Mouse (Mus musculus): ENCODE results near the gene Uap1. TPM values are rescaled to one million over a fixed set of nuclear protein-coding genes. Genes with fewer than 3 reads are reported as not detected.

Uap1 gene
- polyA plus RNA-seq, 1 experiment from 2014 or later = 67.0 TPM

DNA sequence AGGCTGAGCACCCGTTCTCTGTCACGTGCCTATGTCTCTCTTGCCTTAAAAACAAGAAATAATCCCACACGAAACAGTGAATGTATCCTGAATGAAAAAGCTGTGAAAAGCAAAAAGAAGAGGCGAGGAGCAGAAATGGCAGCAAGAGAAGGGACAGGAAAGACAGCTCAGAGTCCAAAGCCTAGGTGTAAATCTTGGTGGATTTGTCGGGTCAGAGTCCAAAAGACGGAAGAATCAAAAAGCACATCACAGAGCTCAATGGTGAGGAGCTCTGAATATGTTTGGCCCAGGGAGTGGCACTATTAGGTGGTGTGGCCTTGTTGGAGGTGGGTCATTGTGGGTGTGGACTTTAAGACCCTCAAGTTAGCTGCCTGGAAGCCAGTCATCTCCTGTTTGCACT lies 31.6 kb upstream of the Uap1 start:
- no peak overlapping the region for H3K9ac ChIP-seq (ENCODE audit: low read length)
- no peak overlapping the region for H3K4me3 ChIP-seq (ENCODE audit: low read depth, low read length)
- peaks cover 7% of the 10 kb centered on the region; the same call in 1 of the 2 replicates for H3K36me3 ChIP-seq (ENCODE audit: control insufficient read depth, insufficient read depth, low read length)
- no peaks in the 10 kb centered on the region for H3K4me1 ChIP-seq (ENCODE audit: control insufficient read depth, insufficient read depth, low read length)
- no peak for DNase-seq (ENCODE audit: low spot score)
- no peak overlapping the region for H3K27ac ChIP-seq (replicated peaks; ENCODE audit: low read depth, low read length)
- no peaks in the 10 kb centered on the region for H3K27me3 ChIP-seq (ENCODE audit: control insufficient read depth, insufficient read depth, low read length)
- H3K9me3 ChIP-seq (ENCODE audit: control insufficient read depth, low read length) = no peaks in the 10 kb centered on the region
- ATAC-seq (ENCODE audit: insufficient number of reproducible peaks, low FRiP score, low TSS enrichment, low read depth) = no peak
- H3K4me2 ChIP-seq (ENCODE audit: low read depth, severe bottlenecking) = no peak overlapping the region
- WGBS = 94% methylated on average over 6 of the region's 6 CpGs

DNA sequence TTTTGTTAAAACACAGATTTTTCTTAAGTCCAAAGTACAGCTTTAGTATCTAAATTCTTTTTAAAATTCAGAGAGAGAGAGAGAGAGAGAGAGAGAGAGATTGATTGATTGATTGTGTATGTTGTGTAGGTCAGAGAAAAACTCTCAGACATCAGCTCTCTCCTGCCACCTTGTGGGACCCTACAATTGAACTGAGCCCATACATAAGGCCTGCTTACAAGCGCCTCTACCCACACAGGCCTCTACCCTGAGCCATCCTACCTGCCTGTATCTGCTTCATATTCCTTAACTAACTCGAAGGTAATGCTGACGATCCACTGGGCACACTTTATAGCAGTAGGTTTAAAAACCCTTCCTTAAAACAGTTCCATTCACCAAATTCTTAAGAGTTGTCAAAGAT lies 25.6 kb upstream of the Uap1 start:
- no peak overlapping the region for H3K9ac ChIP-seq (ENCODE audit: low read length)
- no peaks in the 10 kb centered on the region for H3K4me1 ChIP-seq (ENCODE audit: control insufficient read depth, insufficient read depth, low read length)
- peaks cover 5% of the 10 kb centered on the region; the same call in 1 of the 2 replicates for H3K36me3 ChIP-seq (ENCODE audit: control insufficient read depth, insufficient read depth, low read length)
- H3K27ac ChIP-seq (replicated peaks; ENCODE audit: low read depth, low read length) = no peak overlapping the region
- no peak overlapping the region for H3K4me3 ChIP-seq (ENCODE audit: low read depth, low read length)
- WGBS = 78% methylated on average over 3 of the region's 3 CpGs
- H3K4me2 ChIP-seq (ENCODE audit: low read depth, severe bottlenecking) = no peak overlapping the region
- ATAC-seq (ENCODE audit: insufficient number of reproducible peaks, low FRiP score, low TSS enrichment, low read depth) (no peak), DNase-seq (ENCODE audit: low spot score) (peak; percentile 39)
- H3K27me3 ChIP-seq (ENCODE audit: control insufficient read depth, insufficient read depth, low read length) = no peaks in the 10 kb centered on the region
- H3K9me3 ChIP-seq (ENCODE audit: control insufficient read depth, low read length) = no peaks in the 10 kb centered on the region

GRCm38 (mm10) chr1:170196211-170196610 lies 21.5 kb upstream of the Uap1 start:
- Histone ChIP-seq H3K4me3 (ENCODE audit: low read depth, low read length) (no peak overlapping the region), H3K4me2 (ENCODE audit: low read depth, severe bottlenecking) (no peak overlapping the region), H3K27ac (replicated peaks; ENCODE audit: low read depth, low read length) (no peak overlapping the region), H3K27me3 (ENCODE audit: control insufficient read depth, insufficient read depth, low read length) (no peaks in the 10 kb centered on the region), H3K9ac (ENCODE audit: low read length) (no peak overlapping the region), H3K4me1 (ENCODE audit: control insufficient read depth, insufficient read depth, low read length) (no peaks in the 10 kb centered on the region), H3K9me3 (ENCODE audit: control insufficient read depth, low read length) (no peaks in the 10 kb centered on the region), H3K36me3 (ENCODE audit: control insufficient read depth, insufficient read depth, low read length) (peaks cover 8% of the 10 kb centered on the region; the same call in 1 of the 2 replicates)
- WGBS = 90% methylated on average over 8 of the region's 8 CpGs
- ATAC-seq (ENCODE audit: insufficient number of reproducible peaks, low FRiP score, low TSS enrichment, low read depth) (no peak), DNase-seq (ENCODE audit: low spot score) (no peak)

GRCm38 (mm10) chr1:170191925-170192324 lies 17.2 kb upstream of the Uap1 start:
- no peak for ATAC-seq (ENCODE audit: insufficient number of reproducible peaks, low FRiP score, low TSS enrichment, low read depth)

GRCm38 (mm10) chr1:170190225-170190624 lies 15.5 kb upstream of the Uap1 start:
- Histone ChIP-seq H3K9me3 (ENCODE audit: control insufficient read depth, low read length) (no peaks in the 10 kb centered on the region), H3K27ac (replicated peaks; ENCODE audit: low read depth, low read length) (no peak overlapping the region), H3K4me2 (ENCODE audit: low read depth, severe bottlenecking) (no peak overlapping the region), H3K9ac (ENCODE audit: low read length) (no peak overlapping the region), H3K36me3 (ENCODE audit: control insufficient read depth, insufficient read depth, low read length) (0 out of 2 replicates have a peak, but pooled peaks cover 4% of the 10 kb centered on the region), H3K27me3 (ENCODE audit: control insufficient read depth, insufficient read depth, low read length) (no peaks in the 10 kb centered on the region), H3K4me3 (ENCODE audit: low read depth, low read length) (no peak overlapping the region), H3K4me1 (ENCODE audit: control insufficient read depth, insufficient read depth, low read length) (no peaks in the 10 kb centered on the region)
- no peak for DNase-seq (ENCODE audit: low spot score)
- no peak for ATAC-seq (ENCODE audit: insufficient number of reproducible peaks, low FRiP score, low TSS enrichment, low read depth)
- 85% methylated on average over 4 of the region's 4 CpGs for WGBS

More at GRCm38 (mm10) chr1:170191925-170192324, 17.2 kb upstream of the Uap1 start:
- WGBS = 97% methylated on average over 1 of the region's 1 CpGs
- DNase-seq (ENCODE audit: low spot score) = no peak
- H3K27me3 ChIP-seq (ENCODE audit: control insufficient read depth, insufficient read depth, low read length) = no peaks in the 10 kb centered on the region
- H3K4me3 ChIP-seq (ENCODE audit: low read depth, low read length) = no peak overlapping the region
- H3K4me2 ChIP-seq (ENCODE audit: low read depth, severe bottlenecking) = no peak overlapping the region
- 0 out of 2 replicates have a peak, but pooled peaks cover 4% of the 10 kb centered on the region for H3K36me3 ChIP-seq (ENCODE audit: control insufficient read depth, insufficient read depth, low read length)
- H3K4me1 ChIP-seq (ENCODE audit: control insufficient read depth, insufficient read depth, low read length) = no peaks in the 10 kb centered on the region
- H3K9me3 ChIP-seq (ENCODE audit: control insufficient read depth, low read length) = no peaks in the 10 kb centered on the region
- H3K9ac ChIP-seq (ENCODE audit: low read length) = no peak overlapping the region
- H3K27ac ChIP-seq (replicated peaks; ENCODE audit: low read depth, low read length) = no peak overlapping the region

- no peak overlapping the region for H3K27ac ChIP-seq (replicated peaks; ENCODE audit: low read depth, low read length)
- H3K4me2 ChIP-seq (ENCODE audit: low read depth, severe bottlenecking) = no peak overlapping the region
- H3K4me1 ChIP-seq (ENCODE audit: control insufficient read depth, insufficient read depth, low read length) = no peaks in the 10 kb centered on the region
- no peak for DNase-seq (ENCODE audit: low spot score)
- ATAC-seq (ENCODE audit: insufficient number of reproducible peaks, low FRiP score, low TSS enrichment, low read depth) = no peak
- H3K36me3 ChIP-seq (ENCODE audit: control insufficient read depth, insufficient read depth, low read length) = 0 out of 2 replicates have a peak, but pooled peaks cover 4% of the 10 kb centered on the region
- 74% methylated on average over 11 of the region's 11 CpGs for WGBS
- H3K9ac ChIP-seq (ENCODE audit: low read length) = no peak overlapping the region
- H3K4me3 ChIP-seq (ENCODE audit: low read depth, low read length) = no peak overlapping the region
- no peaks in the 10 kb centered on the region for H3K27me3 ChIP-seq (ENCODE audit: control insufficient read depth, insufficient read depth, low read length)
- no peaks in the 10 kb centered on the region for H3K9me3 ChIP-seq (ENCODE audit: control insufficient read depth, low read length)
Observed at GRCm38 (mm10) chr1:170188601-170189000, 13.8 kb upstream of the Uap1 start.

GRCm38 (mm10) chr1:170186531-170186930 lies 11.8 kb upstream of the Uap1 start:
- no peaks in the 10 kb centered on the region for H3K9me3 ChIP-seq (ENCODE audit: control insufficient read depth, low read length)
- DNase-seq (ENCODE audit: low spot score) (no peak), ATAC-seq (ENCODE audit: insufficient number of reproducible peaks, low FRiP score, low TSS enrichment, low read depth) (no peak)
- H3K4me1 ChIP-seq (ENCODE audit: control insufficient read depth, insufficient read depth, low read length) = no peaks in the 10 kb centered on the region
- H3K27me3 ChIP-seq (ENCODE audit: control insufficient read depth, insufficient read depth, low read length) = no peaks in the 10 kb centered on the region
- 90% methylated on average over 5 of the region's 5 CpGs for WGBS
- H3K4me3 ChIP-seq (ENCODE audit: low read depth, low read length) = no peak overlapping the region
- no peak overlapping the region for H3K9ac ChIP-seq (ENCODE audit: low read length)
- no peaks in the 10 kb centered on the region for H3K36me3 ChIP-seq (ENCODE audit: control insufficient read depth, insufficient read depth, low read length)
- H3K27ac ChIP-seq (replicated peaks; ENCODE audit: low read depth, low read length) = no peak overlapping the region
- H3K4me2 ChIP-seq (ENCODE audit: low read depth, severe bottlenecking) = no peak overlapping the region

GRCm38 (mm10) chr1:170185137-170185536 lies 10.4 kb upstream of the Uap1 start:
- no peaks in the 10 kb centered on the region for H3K27me3 ChIP-seq (ENCODE audit: control insufficient read depth, insufficient read depth, low read length)
- H3K36me3 ChIP-seq (ENCODE audit: control insufficient read depth, insufficient read depth, low read length) = no peaks in the 10 kb centered on the region
- no peaks in the 10 kb centered on the region for H3K4me1 ChIP-seq (ENCODE audit: control insufficient read depth, insufficient read depth, low read length)
- no peak for ATAC-seq (ENCODE audit: insufficient number of reproducible peaks, low FRiP score, low TSS enrichment, low read depth)
- 96% methylated on average over 3 of the region's 3 CpGs for WGBS
- H3K27ac ChIP-seq (replicated peaks; ENCODE audit: low read depth, low read length) = no peak overlapping the region
- no peak overlapping the region for H3K9ac ChIP-seq (ENCODE audit: low read length)
- no peak for DNase-seq (ENCODE audit: low spot score)
- no peak overlapping the region for H3K4me3 ChIP-seq (ENCODE audit: low read depth, low read length)
- no peak overlapping the region for H3K4me2 ChIP-seq (ENCODE audit: low read depth, severe bottlenecking)
- H3K9me3 ChIP-seq (ENCODE audit: control insufficient read depth, low read length) = no peaks in the 10 kb centered on the region

DNA sequence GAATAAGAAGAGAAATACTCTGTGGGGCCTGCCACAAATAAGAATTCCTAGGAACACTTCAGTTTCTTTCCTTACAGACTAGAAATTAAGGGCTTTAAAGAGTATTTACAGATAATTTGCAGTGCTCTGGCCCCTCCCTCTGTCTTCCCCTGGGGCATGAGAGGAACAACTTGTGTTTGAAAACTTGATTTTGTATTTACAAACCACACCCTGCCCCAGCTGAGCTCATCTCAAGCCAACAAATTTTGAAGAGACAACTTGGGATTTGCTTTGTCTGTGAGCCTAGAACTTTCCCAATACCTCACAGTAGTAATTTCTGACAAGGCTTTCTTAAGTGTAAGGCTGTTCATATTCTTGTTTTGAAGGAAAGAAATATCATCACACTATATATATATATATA lies 7.9 kb upstream of the Uap1 start:
- Histone ChIP-seq H3K27ac (replicated peaks; ENCODE audit: low read depth, low read length) (no peak overlapping the region), H3K4me1 (ENCODE audit: control insufficient read depth, insufficient read depth, low read length) (no peaks in the 10 kb centered on the region), H3K9me3 (ENCODE audit: control insufficient read depth, low read length) (no peaks in the 10 kb centered on the region), H3K9ac (ENCODE audit: low read length) (no peak overlapping the region), H3K27me3 (ENCODE audit: control insufficient read depth, insufficient read depth, low read length) (no peaks in the 10 kb centered on the region), H3K4me3 (ENCODE audit: low read depth, low read length) (no peak overlapping the region), H3K4me2 (ENCODE audit: low read depth, severe bottlenecking) (no peak overlapping the region), H3K36me3 (ENCODE audit: control insufficient read depth, insufficient read depth, low read length) (no peaks in the 10 kb centered on the region)
- no peak for DNase-seq (ENCODE audit: low spot score)
- ATAC-seq (ENCODE audit: insufficient number of reproducible peaks, low FRiP score, low TSS enrichment, low read depth) = no peak
